Mouse (Mus musculus) kidney, embryonic 16.5 days (tissue): Measurements from ENCODE around the gene Gm12845. TPM values are rescaled to one million over a fixed set of nuclear protein-coding genes. Genes with fewer than 3 reads are reported as not detected.
"Not testable (repeated sequence)": the region's sequence is repeated elsewhere in the genome, so short reads cannot be mapped to it uniquely, and the experiment has no call there.

Source experiments
- ATAC-seq: fragments of 200-750 bp; cut with Nextera tagmentation; 2 replicates; pipeline ENCODE4 v1.8.0; 2017; ENCODE audit warnings: moderate TSS enrichment; ENCODE audit not compliant: low FRiP score, low TSS enrichment
- H3K27ac ChIP-seq: fragments of 300-500 bp; sonication (generic); 2 replicates; pipeline ENCODE4 v1.5.1; 2014; ENCODE audit warnings: low read length
- H3K27me3 ChIP-seq: fragments of 300-500 bp; sonication (generic); 2 replicates; pipeline ENCODE4 v1.6.1; 2014; ENCODE audit warnings: low read length, control low read depth, mixed read lengths; ENCODE audit not compliant: insufficient read depth
- H3K36me3 ChIP-seq: fragments of 300-500 bp; sonication (generic); 2 replicates; pipeline ENCODE4 v1.6.1; 2014; ENCODE audit warnings: low read length, control low read depth, mixed read lengths; ENCODE audit not compliant: insufficient read depth
- H3K4me1 ChIP-seq: fragments of 300-500 bp; sonication (generic); 2 replicates; pipeline ENCODE4 v1.6.1; 2014; ENCODE audit warnings: low read length, control low read depth, mixed read lengths; ENCODE audit not compliant: insufficient read depth
- H3K4me2 ChIP-seq: fragments of 300-500 bp; sonication (generic); replicated peaks from 2 replicates; pipeline ENCODE4 v1.6.1; 2014; ENCODE audit warnings: low read depth, low read length
- H3K4me3 ChIP-seq: fragments of 300-500 bp; sonication (generic); 2 replicates; pipeline ENCODE4 v1.5.1; 2014; ENCODE audit warnings: mild to moderate bottlenecking, low read length
- H3K9ac ChIP-seq: fragments of 300-500 bp; sonication (generic); replicated peaks from 2 replicates; pipeline ENCODE4 v1.6.1; 2014; ENCODE audit warnings: low read length
- H3K9me3 ChIP-seq: fragments of 300-500 bp; sonication (generic); 2 replicates; pipeline ENCODE4 v1.6.1; 2016; ENCODE audit warnings: low read length, control low read depth
- WGBS: fragments of 180-500 bp; shearing (Covaris S2); extraction: QIAGEN DNeasy Blood & Tissue Kit; methylation state at CpG from one replicate; pipeline ENCODE4 v1.1.7; 2014; 5-methylcytosine and 5-hydroxymethylcytosine counted together
- polyA plus RNA-seq: library from polyadenylated mRNA; unstranded; fragments of >200 nt; fragmentation: Nextera tagmentation; extraction: Ambion mirVana; gene quantifications from 2 replicates; pipeline ENCODE4 v1.2.1, GENCODE M21; 2015

The Gm12845 gene
- polyA plus RNA-seq, 1 experiment from 2014 or later: not detected

DNA sequence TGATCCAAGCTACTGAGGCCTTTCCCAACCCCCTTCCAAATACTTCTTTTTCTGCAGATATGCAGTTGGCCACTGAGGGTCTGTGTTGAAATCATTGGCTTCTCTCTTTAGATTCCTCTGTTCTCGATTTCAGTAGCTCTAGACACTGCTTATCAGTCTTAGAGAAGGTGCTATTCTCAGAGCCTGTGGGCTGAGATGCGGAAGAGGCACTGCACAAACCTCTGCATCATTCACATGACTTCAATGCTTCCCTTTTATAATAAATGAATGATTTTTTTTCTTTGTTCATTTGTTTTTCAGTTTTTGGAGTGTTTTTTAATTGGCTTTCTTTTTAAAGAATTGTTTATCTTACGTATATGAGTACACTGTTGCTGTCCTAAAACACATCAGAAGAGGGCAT is 11.9 kb upstream of the Gm12845 start:
- H3K4me3 ChIP-seq: no peak overlapping the region
- H3K9ac ChIP-seq: no peak overlapping the region
- no peak overlapping the region for H3K4me2 ChIP-seq
- 79% methylated on average over 3 of the region's 3 CpGs for WGBS
- no peaks in the 10 kb centered on the region for H3K9me3 ChIP-seq
- H3K36me3 ChIP-seq: no peaks in the 10 kb centered on the region
- no peaks in the 10 kb centered on the region for H3K4me1 ChIP-seq
- H3K27me3 ChIP-seq: no peaks in the 10 kb centered on the region
- no peak overlapping the region for H3K27ac ChIP-seq
- no peak for ATAC-seq

GRCm38 (mm10) chr4:117713303-117714098 is 10.7 kb upstream of the Gm12845 start:
- no peak for ATAC-seq
- Histone ChIP-seq H3K27me3 (no peaks in the 10 kb centered on the region), H3K4me3 (no peak overlapping the region), H3K36me3 (no peaks in the 10 kb centered on the region), H3K9ac (no peak overlapping the region), H3K4me2 (no peak overlapping the region), H3K9me3 (no peaks in the 10 kb centered on the region), H3K4me1 (no peaks in the 10 kb centered on the region), H3K27ac (no peak overlapping the region)
- WGBS: 75% methylated on average over 6 of the region's 6 CpGs

GRCm38 (mm10) chr4:117731926-117732325 is 7.7 kb downstream of the Gm12845 start:
- H3K9ac ChIP-seq: no peak overlapping the region
- H3K4me1 ChIP-seq: no peaks in the 10 kb centered on the region
- no peak for ATAC-seq
- no peaks in the 10 kb centered on the region for H3K9me3 ChIP-seq
- no peak overlapping the region for H3K27ac ChIP-seq
- H3K4me2 ChIP-seq: no peak overlapping the region
- no peaks in the 10 kb centered on the region for H3K27me3 ChIP-seq
- 80% methylated on average over 3 of the region's 3 CpGs for WGBS
- H3K4me3 ChIP-seq: no peak overlapping the region
- no peaks in the 10 kb centered on the region for H3K36me3 ChIP-seq

- Histone ChIP-seq H3K27me3 (no peaks in the 10 kb centered on the region), H3K4me3 (no peak overlapping the region), H3K9ac (no peak overlapping the region), H3K4me2 (no peak overlapping the region), H3K9me3 (no peaks in the 10 kb centered on the region), H3K4me1 (no peaks in the 10 kb centered on the region), H3K27ac (no peak overlapping the region), H3K36me3 (no peaks in the 10 kb centered on the region)
- no peak for ATAC-seq
- WGBS: 50% methylated on average over 8 of the region's 8 CpGs
These were observed 13.3 kb downstream of the Gm12845 start for GRCm38 (mm10) chr4:117737559-117737958.

- not testable (repeated sequence) for H3K9ac ChIP-seq, H3K27ac ChIP-seq, H3K4me3 ChIP-seq, H3K36me3 ChIP-seq, ATAC-seq, H3K4me1 ChIP-seq, H3K27me3 ChIP-seq, H3K9me3 ChIP-seq, H3K4me2 ChIP-seq
- WGBS: 58% methylated on average over 5 of the region's 5 CpGs
These were observed 28.3 kb downstream of the Gm12845 start for GRCm38 (mm10) chr4:117752469-117752868.

GRCm38 (mm10) chr4:117760151-117760550 is 35.9 kb downstream of the Gm12845 start:
- Histone ChIP-seq H3K9ac (no peak overlapping the region), H3K4me3 (no peak overlapping the region), H3K27me3 (no peaks in the 10 kb centered on the region), H3K4me1 (no peaks in the 10 kb centered on the region), H3K27ac (no peak overlapping the region), H3K9me3 (no peaks in the 10 kb centered on the region), H3K36me3 (no peaks in the 10 kb centered on the region), H3K4me2 (no peak overlapping the region)
- ATAC-seq: no peak
- 92% methylated on average over 5 of the region's 5 CpGs for WGBS

DNA sequence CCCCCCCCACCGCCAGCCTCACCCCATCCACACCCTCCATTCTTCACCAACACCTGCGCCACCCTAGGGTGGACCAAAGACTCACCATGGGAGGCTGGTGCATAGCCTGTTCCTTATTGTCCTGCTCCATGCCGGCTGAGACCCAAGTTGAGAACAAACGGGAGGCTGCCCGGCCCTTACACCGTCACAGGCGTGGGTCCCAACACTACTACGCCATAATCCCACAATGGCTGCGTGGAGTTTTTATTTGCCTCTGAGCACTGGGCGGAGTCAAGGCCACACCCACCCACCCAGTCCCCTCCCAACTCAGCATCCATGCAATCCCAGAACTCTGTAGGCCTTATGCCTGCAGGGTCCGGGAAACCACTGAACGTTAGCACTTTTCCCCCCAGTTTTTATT is 41.2 kb downstream of the Gm12845 start, which contains the start of gene Klf17:
Klf17 (minus strand) TSS at position 233 of the 400 bp plus-strand sequence.
- 79% methylated on average over 11 of the region's 12 CpGs for WGBS
- no peak within 1 kb of the TSS for H3K4me2 ChIP-seq

GRCm38 (mm10) chr4:117770935-117771334 is 46.7 kb downstream of the Gm12845 start:
- no peak overlapping the region for H3K9ac ChIP-seq
- no peaks in the 10 kb centered on the region for H3K36me3 ChIP-seq
- no peaks in the 10 kb centered on the region for H3K4me1 ChIP-seq
- no peaks in the 10 kb centered on the region for H3K27me3 ChIP-seq
- H3K4me3 ChIP-seq: no peak overlapping the region
- no peaks in the 10 kb centered on the region for H3K9me3 ChIP-seq
- no peak overlapping the region for H3K4me2 ChIP-seq
- ATAC-seq: no peak
- 20% methylated on average over 5 of the region's 5 CpGs for WGBS
- H3K27ac ChIP-seq: no peak overlapping the region

More for the DNA sequence above, 41.2 kb downstream of the Gm12845 start, which contains the start of gene Klf17:
- Histone ChIP-seq H3K9ac (no peak within 1 kb of the TSS), H3K4me1 (no peaks in the 10 kb centered on the region), H3K4me3 (no peak within 1 kb of the TSS), H3K27ac (no peak within 1 kb of the TSS), H3K9me3 (no peaks in the 10 kb centered on the region), H3K27me3 (no peaks in the 10 kb centered on the region), H3K36me3 (no peaks in the 10 kb centered on the region)
- ATAC-seq: no peak

DNA sequence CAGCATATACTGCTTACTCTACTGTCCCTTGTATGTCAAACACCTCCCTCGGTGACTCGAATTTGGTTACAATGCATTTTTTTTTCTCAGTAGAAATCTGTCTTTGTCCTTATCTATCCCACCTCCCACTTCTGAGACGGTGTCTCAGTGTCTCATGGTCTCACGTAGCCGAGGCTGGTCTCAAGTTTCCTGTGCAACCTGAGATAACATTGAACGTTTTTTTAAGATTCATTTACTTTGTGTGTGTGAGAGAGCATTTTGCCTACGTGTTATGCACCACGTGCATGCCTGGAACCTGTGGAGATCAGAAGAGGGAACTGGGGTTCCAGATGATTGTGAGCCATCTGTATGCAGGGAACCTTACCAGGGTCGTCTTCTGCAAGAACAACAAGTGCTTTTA is 48.7 kb downstream of the Gm12845 start:
- no peak overlapping the region for H3K4me3 ChIP-seq
- no peak overlapping the region for H3K27ac ChIP-seq
- 39% methylated on average over 9 of the region's 9 CpGs for WGBS
- H3K36me3 ChIP-seq: no peaks in the 10 kb centered on the region
- H3K4me1 ChIP-seq: no peaks in the 10 kb centered on the region
- H3K9ac ChIP-seq: no peak overlapping the region
- no peak overlapping the region for H3K4me2 ChIP-seq
- no peaks in the 10 kb centered on the region for H3K27me3 ChIP-seq
- no peaks in the 10 kb centered on the region for H3K9me3 ChIP-seq
- no peak for ATAC-seq
